Mouse (Mus musculus) lung, postnatal 14 days (tissue): ENCODE results near the gene Gpr84.

ENCODE experiments used
- DNase-seq: peaks from one replicate; pipeline ENCODE4 v3.0.0; 2021

Gene Gpr84

GRCm38 (mm10) chr15:103305792-103306645, 4.4 kb downstream of the Gpr84 start:
- no peak for DNase-seq

DNA sequence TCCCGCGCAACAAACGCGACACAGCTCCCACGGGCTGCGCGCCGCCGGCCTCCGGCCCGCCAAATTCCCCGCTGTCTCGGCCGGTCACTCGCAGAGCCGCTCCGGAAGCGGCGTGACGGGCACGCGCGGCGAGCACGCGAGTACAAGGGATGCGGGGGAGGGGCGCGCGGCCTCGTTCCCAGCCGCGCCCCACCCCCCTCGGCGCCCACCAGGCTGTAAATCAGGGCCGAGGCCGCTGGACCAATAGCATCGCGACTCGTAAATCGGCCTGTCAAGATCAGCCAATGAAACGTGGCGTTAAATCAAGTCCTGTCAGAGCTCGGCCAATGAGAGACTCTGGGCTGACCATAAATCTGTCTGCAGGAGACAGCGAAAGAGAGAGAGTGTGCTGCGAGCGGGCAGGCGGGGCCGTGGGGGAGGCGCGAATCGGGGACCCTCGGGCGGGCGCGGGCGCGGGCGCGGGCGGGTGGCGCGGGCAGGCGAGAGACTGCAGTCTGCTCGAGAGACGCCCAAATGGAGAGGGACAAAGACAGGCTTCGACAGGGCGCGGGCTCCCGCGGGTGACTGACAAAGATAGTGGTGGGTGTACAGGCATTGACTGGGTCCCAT, 5.2 kb downstream of the Gpr84 start:
- peak; percentile 95 for DNase-seq

- no peak for DNase-seq
Observed at GRCm38 (mm10) chr15:103304616-103304969, 5.8 kb downstream of the Gpr84 start.

- no peak for DNase-seq
Observed at GRCm38 (mm10) chr15:103303916-103304615, 6.3 kb downstream of the Gpr84 start.

DNA sequence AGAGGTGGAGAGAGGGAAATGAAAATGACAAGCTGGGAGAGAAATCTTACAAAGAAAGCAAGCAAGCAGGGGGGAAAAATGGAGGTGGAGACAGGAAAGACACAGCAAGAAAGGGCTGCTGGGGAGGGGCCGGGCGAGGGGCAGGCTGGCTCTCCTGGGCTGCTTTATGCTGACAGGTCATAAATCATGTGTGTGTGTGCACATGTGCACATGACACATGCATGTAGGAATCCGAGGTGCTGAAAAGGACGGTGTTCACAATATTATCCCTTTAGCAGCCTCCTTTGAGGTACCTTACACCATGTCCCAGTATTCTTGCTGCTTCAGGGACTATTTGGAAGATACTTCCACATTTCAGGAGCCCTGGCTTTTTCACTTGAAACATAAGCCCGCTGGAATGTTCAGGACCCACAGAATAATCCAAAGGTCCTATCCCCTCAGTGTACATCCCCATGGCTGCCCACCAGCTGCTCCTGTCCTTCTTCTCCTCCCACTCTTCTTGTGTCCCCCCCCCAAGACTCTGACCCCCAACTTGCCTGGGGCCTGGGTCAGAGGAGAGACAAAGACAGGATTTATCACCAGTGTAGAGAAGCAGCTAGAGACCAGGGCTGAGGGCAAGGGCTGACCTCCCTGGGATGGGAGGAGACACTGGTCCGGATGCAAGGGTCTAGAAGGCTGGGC, 7.9 kb downstream of the Gpr84 start:
- no peak for DNase-seq

GRCm38 (mm10) chr15:103301547-103302340, 8.7 kb downstream of the Gpr84 start:
- DNase-seq = no peak

- no peak for DNase-seq
Observed at GRCm38 (mm10) chr15:103301046-103301445, 9.4 kb downstream of the Gpr84 start.

GRCm38 (mm10) chr15:103300560-103300959, 9.9 kb downstream of the Gpr84 start:
- no peak for DNase-seq

DNA sequence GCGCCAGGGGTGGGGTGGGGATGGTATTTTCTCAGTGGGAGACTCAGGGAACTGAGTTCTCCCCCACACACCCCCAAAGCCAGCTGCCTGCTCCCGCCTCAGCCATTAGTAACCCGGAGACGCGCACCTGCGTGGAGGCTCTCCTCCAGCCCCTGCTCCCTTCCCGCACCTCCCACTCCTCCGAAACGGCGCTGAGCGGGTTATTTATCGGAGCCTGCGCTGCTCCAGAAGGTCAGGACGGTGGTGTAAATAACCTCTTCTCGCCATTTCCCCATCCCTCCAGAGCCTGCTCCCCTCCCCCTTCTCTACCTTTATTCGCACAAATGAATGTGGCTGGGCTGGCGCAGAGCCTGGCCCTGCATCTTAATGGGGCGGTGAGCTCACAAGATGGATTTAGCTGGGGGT, 10.3 kb downstream of the Gpr84 start:
- DNase-seq = no peak

DNA sequence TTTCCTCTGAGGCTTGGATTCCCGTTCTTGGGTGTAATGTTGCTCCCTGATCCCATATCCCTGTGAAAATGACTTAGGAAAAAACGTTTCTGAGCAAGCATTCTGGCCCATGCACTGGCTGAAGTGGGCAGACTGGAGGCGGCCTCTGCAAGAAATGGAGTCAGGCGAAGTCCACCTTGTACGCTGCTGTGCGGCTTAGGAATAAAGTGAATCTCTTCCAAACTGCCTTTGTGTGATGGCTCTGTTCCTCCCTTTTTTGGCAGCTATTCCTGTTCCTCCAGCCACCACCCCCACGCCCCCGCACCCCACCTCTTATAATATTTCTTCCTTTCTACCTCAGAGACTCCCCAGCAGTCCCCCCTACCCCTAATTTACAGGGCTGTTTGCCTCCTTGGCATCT, 10.8 kb downstream of the Gpr84 start:
- no peak for DNase-seq

DNA sequence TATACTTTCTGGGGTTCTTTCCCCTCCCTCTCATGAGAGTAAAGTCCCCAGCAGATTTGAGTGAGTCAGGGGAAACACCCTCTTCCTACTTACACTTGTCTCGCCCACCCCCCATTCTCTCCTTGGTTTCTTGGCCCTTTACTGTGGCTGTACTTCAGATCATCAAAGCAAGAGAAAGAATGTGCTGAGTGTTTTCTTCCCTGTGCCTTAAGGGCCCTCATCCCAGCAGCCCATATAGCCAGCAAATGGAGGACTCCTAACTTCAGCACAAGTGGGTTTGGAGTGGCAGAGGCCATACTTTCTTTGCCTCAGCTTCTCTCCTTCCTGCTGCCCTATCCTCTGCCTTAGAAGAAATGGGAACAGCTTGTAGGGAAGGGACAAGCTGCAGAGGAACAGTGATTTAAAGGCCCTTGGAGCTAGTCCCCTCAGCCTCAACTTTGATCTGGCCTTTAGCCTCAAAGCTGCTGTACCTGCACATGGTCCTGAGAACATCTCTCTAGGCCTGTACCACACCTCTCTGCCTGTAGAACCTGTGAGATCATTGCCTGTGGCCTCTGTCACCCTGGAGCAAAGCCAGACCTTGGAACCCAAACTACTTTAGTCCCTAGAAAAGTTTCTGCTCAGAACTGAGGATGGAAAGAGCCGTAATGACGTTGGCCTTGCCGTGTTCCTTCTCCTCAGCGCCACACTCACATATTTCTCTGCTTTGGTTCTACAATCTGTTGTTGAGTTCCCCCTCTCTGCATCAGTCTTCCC, 11.4 kb downstream of the Gpr84 start:
- DNase-seq = no peak

DNA sequence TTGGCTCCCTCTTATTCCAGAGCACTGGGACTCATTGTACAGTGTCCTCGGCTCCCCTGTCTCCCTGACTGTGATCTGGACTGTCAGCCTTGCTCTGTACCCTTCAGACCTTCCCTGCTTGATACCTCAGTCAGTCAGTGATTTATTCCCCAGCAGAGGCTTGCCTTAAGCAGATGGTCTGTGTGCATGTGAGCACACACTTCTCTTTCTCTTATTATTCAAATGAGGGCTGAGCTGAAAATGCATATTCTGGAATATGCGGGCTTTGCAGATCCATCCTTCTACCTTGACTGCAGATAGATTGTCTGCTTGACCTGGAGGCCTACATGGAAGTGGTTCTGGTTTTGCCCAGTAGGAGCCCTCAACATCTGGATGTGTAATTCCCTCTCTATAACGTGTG, 12.4 kb downstream of the Gpr84 start:
- DNase-seq = no peak

DNA sequence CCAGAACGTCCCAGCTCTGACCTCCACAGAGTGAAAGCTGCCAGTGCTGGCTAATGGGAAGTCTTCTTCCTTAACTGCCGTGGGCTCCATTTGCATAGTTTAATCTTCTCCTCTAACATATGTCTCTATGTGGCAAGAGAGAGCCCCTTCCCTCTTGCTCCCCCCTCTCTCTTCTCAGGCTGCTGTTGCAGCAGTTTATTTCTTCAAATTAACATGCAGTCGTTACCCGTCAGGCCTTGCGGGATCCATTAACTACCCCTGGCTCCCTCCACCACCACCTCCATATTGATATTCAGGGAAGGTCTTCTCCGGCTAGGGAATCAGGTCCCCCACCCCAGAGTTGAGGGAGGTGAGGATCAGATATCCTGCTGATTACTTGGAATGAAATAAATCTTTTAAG, 13.1 kb downstream of the Gpr84 start:
- DNase-seq = no peak

DNA sequence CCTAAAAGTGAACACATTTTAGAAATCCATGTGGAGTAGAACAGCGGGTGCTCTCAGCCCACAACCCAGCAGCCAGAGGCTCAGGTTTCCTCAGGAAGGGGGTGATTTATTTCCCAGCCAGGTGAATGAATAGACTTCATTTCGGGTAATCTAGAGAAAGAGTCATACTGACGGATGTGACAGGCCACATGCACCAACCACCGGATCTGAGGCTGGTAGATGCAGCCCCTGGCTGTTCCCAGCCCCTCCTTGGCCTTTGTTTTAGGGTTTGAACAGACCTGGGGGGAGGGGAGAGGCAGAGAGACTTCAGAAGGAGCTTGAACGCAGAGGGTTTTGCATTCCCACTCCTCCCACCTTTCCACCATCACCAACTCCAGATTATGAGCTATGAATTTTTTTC, 14.6 kb downstream of the Gpr84 start:
- DNase-seq = no peak

- DNase-seq = no peak
Observed at GRCm38 (mm10) chr15:103294649-103295048, 15.8 kb downstream of the Gpr84 start.

- no peak for DNase-seq
Observed at GRCm38 (mm10) chr15:103293375-103293774, 17.0 kb downstream of the Gpr84 start.

DNA sequence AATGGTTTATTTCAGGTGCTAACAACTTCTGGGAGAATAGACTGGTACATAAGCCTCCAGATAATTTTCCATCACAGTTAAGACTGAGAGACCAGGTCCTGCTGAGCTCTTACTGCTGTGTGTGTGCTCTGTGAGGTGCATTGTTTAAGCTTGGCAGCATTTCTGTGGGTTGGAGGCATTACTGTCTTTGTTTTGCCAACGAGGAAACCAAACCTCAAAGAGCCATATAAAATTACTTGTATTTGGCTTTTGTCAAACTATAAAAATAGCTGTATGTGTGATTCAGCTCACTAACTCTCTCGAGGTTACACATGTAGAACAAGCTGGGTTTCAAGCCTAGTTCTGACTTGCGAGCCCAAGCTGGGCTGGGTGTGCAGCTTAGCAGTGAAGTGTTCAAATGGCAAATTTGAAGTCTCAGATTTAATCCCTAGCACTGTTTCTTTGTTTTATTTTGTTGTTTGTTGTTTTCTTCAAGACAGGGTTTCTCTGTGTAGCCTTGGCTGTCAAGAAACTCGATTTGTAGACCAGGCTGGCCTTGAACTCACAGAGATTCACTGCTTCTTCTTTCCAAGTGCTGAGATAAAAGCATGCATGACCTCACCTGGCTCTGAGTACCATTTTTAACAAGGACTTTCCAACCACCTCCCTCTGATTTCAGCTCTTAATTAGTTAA, 17.6 kb downstream of the Gpr84 start:
- no peak for DNase-seq

- no peak for DNase-seq
Observed at GRCm38 (mm10) chr15:103290843-103291242, 19.6 kb downstream of the Gpr84 start.

GRCm38 (mm10) chr15:103290417-103290816, 20.0 kb downstream of the Gpr84 start:
- DNase-seq = no peak

GRCm38 (mm10) chr15:103289600-103289999, 20.8 kb downstream of the Gpr84 start:
- no peak for DNase-seq

- peak; percentile 63 for DNase-seq
Observed at GRCm38 (mm10) chr15:103285778-103286417, 24.5 kb downstream of the Gpr84 start.
